18 mouse cellular contexts compared by ENCODE assay signal in genomic region chr16:13221475-13221874, GRCm38 (mm10). TPM values are rescaled to one million over a fixed set of nuclear protein-coding genes. Genes with fewer than 3 reads are reported as not detected.
DNase-seq lines count a peak whose midpoint lies in the region; ATAC-seq lines count a peak whose summit lies in the region.
"Had no signal": no experiment of that assay in that cellular context is flagged by ENCODE, and none has a peak within 500 bp of the region (broad histone marks: within the 10 kb centered on the region; RNA-seq: fewer than 3 reads in every experiment).

No protein-coding gene starts in this region.

- DNase-seq in heart, postnatal 14 days, result no peak
- DNase-seq in lung, adult 18-20 months, result no peak
- peak; percentile 86 for DNase-seq in 416B (ENCODE audit: low read depth)
- peak; percentile 59 for DNase-seq in adrenal gland, postnatal 14 days
- DNase-seq in gastrocnemius, postnatal 4 days (ENCODE audit: low spot score in 2 of 2), result no peak
- DNase-seq in cerebellum, postnatal 36 days, result no peak
- DNase-seq: cerebellum, adult 9-11 months; embryo, embryonic 11 days; gastrocnemius, postnatal 25 days; spleen, adult 18-20 months had no signal

- H3K36me3 ChIP-seq in heart, embryonic 14.5 days (ENCODE audit: control insufficient read depth, insufficient read depth, low read length), result no peaks in the 10 kb centered on the region
- H3K36me3 ChIP-seq in lung, embryonic 15.5 days, result no peaks in the 10 kb centered on the region
- H3K36me3 ChIP-seq: embryonic facial prominence, embryonic 15.5 days; forebrain, embryonic 10.5 days; heart, embryonic 12.5 days; hindbrain, embryonic 10.5 days; limb, embryonic 10.5 days had no signal

- H3K27ac ChIP-seq in heart, embryonic 14.5 days (replicated peaks in 1 of 2; ENCODE audit: control insufficient read depth in 1 of 2, insufficient read depth in 1 of 2, low read depth in 2 of 2, low read length in 2 of 2), result no peak overlapping the region
- H3K27ac ChIP-seq in lung, embryonic 15.5 days, result 0 out of 2 replicates have a peak overlapping the region, but pooled peaks have one; percentile 17
- H3K27ac ChIP-seq: embryonic facial prominence, embryonic 15.5 days; forebrain, embryonic 10.5 days; hindbrain, embryonic 10.5 days; limb, embryonic 10.5 days; liver, embryonic 14.5 days had no signal

- ATAC-seq in heart, embryonic 14.5 days (ENCODE audit: insufficient number of reproducible peaks, insufficient read depth, low FRiP score, low read depth), result 0 out of 2 replicates have a peak, but pooled peaks have one; percentile 38
- ATAC-seq in lung, embryonic 15.5 days (ENCODE audit: borderline replicate concordance, extremely low read depth, low FRiP score, low TSS enrichment), result no peak

- 43% methylated on average over 1 of the region's 1 CpGs for WGBS in heart, embryonic 14.5 days
- WGBS in lung, embryonic 15.5 days, result 50% methylated on average over 1 of the region's 1 CpGs

- H3K4me3 ChIP-seq in heart, embryonic 14.5 days (ENCODE audit: control insufficient read depth in 1 of 2, insufficient read depth in 1 of 2, low read depth in 1 of 2, low read length in 2 of 2), result no peak overlapping the region
- no peak overlapping the region for H3K4me3 ChIP-seq in lung, embryonic 15.5 days
- H3K4me3 ChIP-seq: embryonic facial prominence, embryonic 15.5 days; forebrain, embryonic 10.5 days; heart, embryonic 12.5 days; hindbrain, embryonic 10.5 days; limb, embryonic 10.5 days had no signal

- H3K27me3 ChIP-seq in heart, embryonic 14.5 days (ENCODE audit: control insufficient read depth, insufficient read depth, low read length), result no peaks in the 10 kb centered on the region
- H3K27me3 ChIP-seq in lung, embryonic 15.5 days, result no peaks in the 10 kb centered on the region
- H3K27me3 ChIP-seq: embryonic facial prominence, embryonic 15.5 days; heart, embryonic 12.5 days had no signal

- intact Hi-C loops in heart, postnatal 14 days (cut with DNase I), result no loop called here

- no peak overlapping the region for H3K9ac ChIP-seq in heart, embryonic 14.5 days (ENCODE audit: low read length)
- no peak overlapping the region for H3K9ac ChIP-seq in lung, embryonic 15.5 days
- H3K9ac ChIP-seq: embryonic facial prominence, embryonic 15.5 days; heart, embryonic 12.5 days; liver, embryonic 14.5 days had no signal

- H3K4me1 ChIP-seq in heart, embryonic 14.5 days (ENCODE audit: control insufficient read depth in 2 of 2, insufficient read depth in 2 of 2, low read length in 2 of 2), result peaks cover 7 to 16% of the 10 kb centered on the region in 2 experiments
- H3K4me1 ChIP-seq in lung, embryonic 15.5 days, result peaks cover 8% of the 10 kb centered on the region
- H3K4me1 ChIP-seq: embryonic facial prominence, embryonic 15.5 days; forebrain, embryonic 10.5 days; hindbrain, embryonic 10.5 days; limb, embryonic 10.5 days had no signal

- H3K9me3 ChIP-seq in heart, embryonic 14.5 days (ENCODE audit: control insufficient read depth, low read length), result no peaks in the 10 kb centered on the region
- H3K9me3 ChIP-seq in lung, embryonic 15.5 days, result no peaks in the 10 kb centered on the region
- H3K9me3 ChIP-seq: embryonic facial prominence, embryonic 15.5 days; forebrain, embryonic 10.5 days; heart, embryonic 12.5 days; hindbrain, embryonic 10.5 days; limb, embryonic 10.5 days had no signal

- no peak overlapping the region for H3K4me2 ChIP-seq in heart, embryonic 14.5 days (ENCODE audit: low read length)
- no peak overlapping the region for H3K4me2 ChIP-seq in lung, embryonic 15.5 days
- H3K4me2 ChIP-seq: embryonic facial prominence, embryonic 15.5 days; heart, embryonic 12.5 days had no signal

RNA-seq across cellular contexts. Expression of gene Mrtfb, which starts 34.8 kb away (rescaled TPM):
- polyA plus RNA-seq in heart, embryonic 14.5 days (2014; fragmentation: Nextera tagmentation; extraction: Ambion mirVana), result 20.9 and 22.2 TPM in 2 replicates
- 10 to 100 TPM; 36.2 to 36.5 TPM for total RNA-seq in heart, postnatal 14 days (2021)
- polyA plus RNA-seq in lung, embryonic 15.5 days (2015; fragmentation: Nextera tagmentation; extraction: Ambion mirVana), result 23.7 and 24.7 TPM in 2 replicates
- 32.3 and 34.5 TPM in 2 replicates for total RNA-seq in adrenal gland, postnatal 14 days (2021)
- 10 to 100 TPM; 32.0 to 32.9 TPM for total RNA-seq in gastrocnemius, postnatal 4 days (2021)

Comparison
In these comparisons a context has a peak if more than half of its experiments do, and no peak if none do; other contexts are left out.
1. DNase-seq: peak in 416B (single experiment) and adrenal gland, postnatal 14 days (single experiment); none in heart, postnatal 14 days (0 of 2), lung, adult 18-20 months (0 of 2), gastrocnemius, postnatal 4 days (0 of 2) and cerebellum, postnatal 36 days (0 of 2).